Mouse (Mus musculus): ENCODE measurements around the gene Mlph. TPM values are rescaled to one million over a fixed set of nuclear protein-coding genes. Genes with fewer than 3 reads are reported as not detected.

Gene Mlph
- polyA plus RNA-seq, 1 experiment from 2014 or later, result 0.13 TPM

GRCm38 (mm10) chr1:90898012-90898411 is 16.9 kb upstream of the Mlph start:
- WGBS, result 59% methylated on average over 1 of the region's 1 CpGs
- Histone ChIP-seq H3K4me1 (replicated peaks) (no peaks in the 10 kb centered on the region; the same call in 1 of the 2 replicates), H3K4me3 (replicated peaks) (no peak overlapping the region), H3K9ac (replicated peaks) (no peak overlapping the region), H3K9me3 (no peaks in the 10 kb centered on the region), H3K27ac (no peak overlapping the region), H3K4me2 (replicated peaks) (no peak overlapping the region), H3K36me3 (no peaks in the 10 kb centered on the region), H3K27me3 (no peaks in the 10 kb centered on the region)
- ATAC-seq, result no peak

- Histone ChIP-seq H3K4me2 (replicated peaks) (no peak overlapping the region), H3K9ac (replicated peaks) (no peak overlapping the region), H3K27ac (no peak overlapping the region), H3K36me3 (no peaks in the 10 kb centered on the region), H3K27me3 (no peaks in the 10 kb centered on the region), H3K4me1 (replicated peaks) (no peaks in the 10 kb centered on the region; the same call in 1 of the 2 replicates), H3K4me3 (replicated peaks) (no peak overlapping the region), H3K9me3 (no peaks in the 10 kb centered on the region)
- 92% methylated on average over 5 of the region's 5 CpGs for WGBS
- ATAC-seq, result no peak
Measured at GRCm38 (mm10) chr1:90899816-90900215, 15.1 kb upstream of the Mlph start.

- Histone ChIP-seq H3K9ac (replicated peaks) (no peak overlapping the region), H3K27me3 (no peaks in the 10 kb centered on the region), H3K9me3 (no peaks in the 10 kb centered on the region), H3K36me3 (no peaks in the 10 kb centered on the region), H3K4me1 (replicated peaks) (no peaks in the 10 kb centered on the region; the same call in 1 of the 2 replicates), H3K27ac (no peak overlapping the region), H3K4me3 (replicated peaks) (no peak overlapping the region), H3K4me2 (replicated peaks) (no peak overlapping the region)
- 90% methylated on average over 6 of the region's 6 CpGs for WGBS
- no peak for ATAC-seq
Measured at GRCm38 (mm10) chr1:90900406-90900805, 14.5 kb upstream of the Mlph start.

DNA sequence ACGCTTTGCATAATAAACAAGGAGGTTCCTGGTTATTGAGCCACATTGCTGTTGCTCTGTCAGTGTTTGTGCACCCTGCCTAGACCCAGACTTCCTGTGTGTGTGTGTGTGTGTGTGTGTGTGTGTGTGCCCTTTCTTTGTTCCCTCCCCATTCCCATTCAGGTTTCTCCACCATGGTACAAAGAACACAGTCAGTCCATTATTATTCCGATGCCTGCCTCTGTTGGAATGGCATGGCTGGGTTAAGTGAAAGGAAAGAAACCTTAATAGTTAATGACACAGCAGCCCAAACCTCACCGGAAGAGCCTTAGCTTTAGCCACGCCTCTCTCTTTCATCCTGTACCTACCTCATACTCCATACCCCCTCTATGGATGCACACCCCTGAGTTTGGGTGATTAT is 13.6 kb upstream of the Mlph start:
- Histone ChIP-seq H3K9me3 (no peaks in the 10 kb centered on the region), H3K4me2 (replicated peaks) (no peak overlapping the region), H3K27ac (no peak overlapping the region), H3K4me3 (replicated peaks) (no peak overlapping the region), H3K36me3 (no peaks in the 10 kb centered on the region), H3K27me3 (no peaks in the 10 kb centered on the region), H3K4me1 (replicated peaks) (no peaks in the 10 kb centered on the region; the same call in 1 of the 2 replicates), H3K9ac (replicated peaks) (no peak overlapping the region)
- WGBS, result 65% methylated on average over 4 of the region's 4 CpGs
- no peak for ATAC-seq

- H3K27me3 ChIP-seq, result no peaks in the 10 kb centered on the region
- no peaks in the 10 kb centered on the region for H3K36me3 ChIP-seq
- no peak overlapping the region for H3K9ac ChIP-seq (replicated peaks)
- no peak overlapping the region for H3K27ac ChIP-seq
- ATAC-seq, result no peak
- no peak overlapping the region for H3K4me2 ChIP-seq (replicated peaks)
- no peak overlapping the region for H3K4me3 ChIP-seq (replicated peaks)
- no peaks in the 10 kb centered on the region for H3K9me3 ChIP-seq
- WGBS, result 84% methylated on average over 6 of the region's 6 CpGs
- H3K4me1 ChIP-seq (replicated peaks), result no peaks in the 10 kb centered on the region; the same call in 1 of the 2 replicates
Measured at GRCm38 (mm10) chr1:90901681-90902208, 13.1 kb upstream of the Mlph start.

GRCm38 (mm10) chr1:90902751-90903150 is 12.1 kb upstream of the Mlph start:
- Histone ChIP-seq H3K4me2 (replicated peaks) (no peak overlapping the region), H3K36me3 (no peaks in the 10 kb centered on the region), H3K4me3 (replicated peaks) (no peak overlapping the region), H3K4me1 (replicated peaks) (no peaks in the 10 kb centered on the region), H3K27ac (no peak overlapping the region), H3K9me3 (no peaks in the 10 kb centered on the region), H3K27me3 (no peaks in the 10 kb centered on the region), H3K9ac (replicated peaks) (no peak overlapping the region)
- 76% methylated on average over 3 of the region's 3 CpGs for whole genome bisulfite sequencing
- no peak for ATAC-seq

- no peaks in the 10 kb centered on the region for H3K36me3 ChIP-seq
- no peak for ATAC-seq
- H3K4me1 ChIP-seq (replicated peaks), result no peaks in the 10 kb centered on the region
- H3K9ac ChIP-seq (replicated peaks), result no peak overlapping the region
- no peaks in the 10 kb centered on the region for H3K9me3 ChIP-seq
- no peaks in the 10 kb centered on the region for H3K27me3 ChIP-seq
- no peak overlapping the region for H3K27ac ChIP-seq
- 53% methylated on average over 3 of the region's 3 CpGs for WGBS
- no peak overlapping the region for H3K4me2 ChIP-seq (replicated peaks)
- H3K4me3 ChIP-seq (replicated peaks), result no peak overlapping the region
Measured at GRCm38 (mm10) chr1:90903211-90903945, 11.5 kb upstream of the Mlph start.

DNA sequence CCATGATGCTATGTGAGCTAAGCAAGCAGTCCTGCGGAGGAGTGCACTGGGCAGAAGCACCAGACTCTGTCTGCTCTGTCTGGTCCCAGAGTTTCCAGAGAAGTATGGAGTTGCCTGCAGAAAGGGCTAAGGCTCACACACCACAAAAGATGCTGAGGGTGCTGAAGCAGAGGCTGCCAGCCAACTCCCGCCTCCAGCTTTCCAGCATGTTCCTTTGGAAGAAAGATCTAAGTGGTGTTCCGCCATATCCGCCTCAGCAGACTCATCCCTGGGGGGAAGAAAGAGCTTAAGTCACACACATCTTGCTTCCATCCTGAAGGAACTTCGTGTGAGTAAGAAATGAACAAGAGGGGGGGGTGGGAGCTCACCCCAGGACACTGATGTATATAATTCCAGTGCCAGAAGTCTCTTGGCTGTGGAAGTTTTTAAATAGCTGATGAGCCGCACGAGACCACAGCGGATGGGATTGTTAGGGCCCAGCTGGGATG is 10.9 kb upstream of the Mlph start:
- 78% methylated on average over 8 of the region's 8 CpGs for WGBS
- H3K27me3 ChIP-seq, result no peaks in the 10 kb centered on the region
- H3K9me3 ChIP-seq, result no peaks in the 10 kb centered on the region
- H3K4me2 ChIP-seq (replicated peaks), result no peak overlapping the region
- H3K4me1 ChIP-seq (replicated peaks), result no peaks in the 10 kb centered on the region
- H3K4me3 ChIP-seq (replicated peaks), result no peak overlapping the region
- no peaks in the 10 kb centered on the region for H3K36me3 ChIP-seq
- H3K9ac ChIP-seq (replicated peaks), result no peak overlapping the region
- ATAC-seq, result no peak
- no peak overlapping the region for H3K27ac ChIP-seq

- no peak overlapping the region for H3K4me3 ChIP-seq (replicated peaks)
- H3K9me3 ChIP-seq, result no peaks in the 10 kb centered on the region
- H3K36me3 ChIP-seq, result no peaks in the 10 kb centered on the region
- H3K4me2 ChIP-seq (replicated peaks), result no peak overlapping the region
- H3K27me3 ChIP-seq, result no peaks in the 10 kb centered on the region
- WGBS, result 83% methylated on average over 7 of the region's 7 CpGs
- ATAC-seq, result no peak
- no peak overlapping the region for H3K27ac ChIP-seq
- H3K4me1 ChIP-seq (replicated peaks), result no peaks in the 10 kb centered on the region
- no peak overlapping the region for H3K9ac ChIP-seq (replicated peaks)
Measured at GRCm38 (mm10) chr1:90904729-90905404, 10.0 kb upstream of the Mlph start.

GRCm38 (mm10) chr1:90906357-90906756 is 8.5 kb upstream of the Mlph start:
- no peak overlapping the region for H3K4me3 ChIP-seq (replicated peaks)
- no peaks in the 10 kb centered on the region for H3K4me1 ChIP-seq (replicated peaks)
- 11% methylated on average over 2 of the region's 2 CpGs for WGBS
- H3K36me3 ChIP-seq, result no peaks in the 10 kb centered on the region
- H3K27ac ChIP-seq, result no peak overlapping the region
- no peak overlapping the region for H3K4me2 ChIP-seq (replicated peaks)
- no peak overlapping the region for H3K9ac ChIP-seq (replicated peaks)
- no peaks in the 10 kb centered on the region for H3K27me3 ChIP-seq
- no peaks in the 10 kb centered on the region for H3K9me3 ChIP-seq
- ATAC-seq, result no peak

GRCm38 (mm10) chr1:90909161-90909560 is 5.7 kb upstream of the Mlph start:
- no peaks in the 10 kb centered on the region for H3K36me3 ChIP-seq
- H3K27me3 ChIP-seq, result 0 out of 2 replicates have a peak, but pooled peaks cover 2% of the 10 kb centered on the region
- ATAC-seq, result no peak

DNA sequence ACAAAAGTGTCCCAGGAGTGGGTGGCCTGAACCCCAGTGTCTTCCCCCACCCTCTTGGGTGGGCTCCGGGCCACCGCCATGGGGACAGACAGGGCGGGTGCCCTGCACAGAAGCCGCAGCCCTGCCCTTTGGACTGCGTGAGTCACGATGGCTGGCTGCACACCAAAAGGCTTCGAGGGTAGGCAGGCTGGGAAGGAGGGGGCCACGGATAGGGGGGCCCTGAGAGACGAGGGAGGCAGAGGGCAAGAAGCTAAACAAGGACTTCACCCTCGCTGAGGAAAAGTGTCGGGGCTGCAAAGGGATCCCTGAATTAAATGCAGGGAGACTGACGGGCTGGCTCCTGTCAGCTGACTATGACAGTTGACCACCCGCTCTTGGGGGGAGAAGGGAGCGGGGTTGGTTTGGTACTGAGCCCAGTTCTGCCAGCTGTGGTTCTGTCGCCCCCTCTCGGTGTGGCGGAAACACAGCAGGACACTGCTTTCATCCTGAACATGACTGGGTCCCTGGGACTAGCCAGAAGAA is 5.2 kb upstream of the Mlph start:
- WGBS, result 31% methylated on average over 17 of the region's 17 CpGs
- Histone ChIP-seq H3K36me3 (no peaks in the 10 kb centered on the region), H3K4me1 (replicated peaks) (peaks cover 2% of the 10 kb centered on the region), H3K27me3 (0 out of 2 replicates have a peak, but pooled peaks cover 6% of the 10 kb centered on the region), H3K4me3 (replicated peaks) (no peak overlapping the region), H3K4me2 (replicated peaks) (no peak overlapping the region), H3K27ac (no peak overlapping the region), H3K9ac (replicated peaks) (no peak overlapping the region; the same call in 1 of the 2 replicates), H3K9me3 (no peaks in the 10 kb centered on the region)
- no peak for ATAC-seq

More at GRCm38 (mm10) chr1:90909161-90909560, 5.7 kb upstream of the Mlph start:
- Histone ChIP-seq H3K4me3 (replicated peaks) (no peak overlapping the region), H3K9me3 (no peaks in the 10 kb centered on the region), H3K9ac (replicated peaks) (no peak overlapping the region), H3K4me2 (replicated peaks) (no peak overlapping the region), H3K4me1 (replicated peaks) (no peaks in the 10 kb centered on the region), H3K27ac (no peak overlapping the region)
